Mouse (Mus musculus): ENCODE data around the gene Fcrla.
"Not testable (repeated sequence)": the region's sequence is repeated elsewhere in the genome, so short reads cannot be mapped to it uniquely, and the experiment has no call there.

- TF ChIP-seq POLR2A (IDR thresholded peaks at IDR 0.05; ENCODE audit: low read depth, low read length) (peak; percentile 59), ZMIZ1 (IDR thresholded peaks at IDR 0.05; ENCODE audit: low read depth, low read length) (peak; percentile 60)
- not testable (repeated sequence) for TF ChIP-seq RCOR1 (conservative IDR thresholded peaks at IDR 0.05; ENCODE audit: low read depth, low read length); CTCF (conservative IDR thresholded peaks at IDR 0.05 in 1 of 2, IDR thresholded peaks at IDR 0.05 in 1 of 2; ENCODE audit: low read depth in 2 of 2, low read length in 2 of 2); TCF12 (IDR thresholded peaks at IDR 0.05; ENCODE audit: low read depth, low read length); IRF4 (IDR thresholded peaks at IDR 0.05; ENCODE audit: low read depth, low read length); ZNF384 (IDR thresholded peaks at IDR 0.05; ENCODE audit: low read depth, low read length); E2F4 (IDR thresholded peaks at IDR 0.05; ENCODE audit: insufficient replicate concordance, low read depth, low read length); JUN (IDR thresholded peaks at IDR 0.05; ENCODE audit: insufficient read depth, low read depth, low read length); USF1 (IDR thresholded peaks at IDR 0.05; ENCODE audit: low read depth, low read length); ZKSCAN1 (IDR thresholded peaks at IDR 0.05; ENCODE audit: borderline replicate concordance, low read depth, low read length); MAZ (IDR thresholded peaks at IDR 0.05; ENCODE audit: low read depth, low read length)
These were observed 17.5 kb upstream of the Fcrla start for GRCm38 (mm10) chr1:170944908-170945307.
